Mouse (Mus musculus) testis, postnatal 10 days (tissue): ENCODE results near the gene Sh2d3c.

Experiments used
- DNase-seq: peaks from one replicate; pipeline ENCODE4 v3.0.0; 2021; ENCODE audit warnings: low spot score

The Sh2d3c gene

GRCm38 (mm10) chr2:32757056-32757845 is 36.4 kb downstream of the Sh2d3c start, which contains the start of gene Tor2a:
Gene Tor2a (plus strand): TSS chr2:32757234.
- DNase-seq = peak; percentile 98

- DNase-seq = no peak
Observed at GRCm38 (mm10) chr2:32758503-32758902, 37.6 kb downstream of the Sh2d3c start.

- DNase-seq = no peak
Observed at GRCm38 (mm10) chr2:32759001-32759400, 38.1 kb downstream of the Sh2d3c start.

GRCm38 (mm10) chr2:32761361-32761760 is 40.5 kb downstream of the Sh2d3c start:
- no peak for DNase-seq

GRCm38 (mm10) chr2:32761859-32762258 is 41.0 kb downstream of the Sh2d3c start:
- no peak for DNase-seq

GRCm38 (mm10) chr2:32763353-32763752 is 42.5 kb downstream of the Sh2d3c start:
- DNase-seq = no peak

GRCm38 (mm10) chr2:32767241-32767640 is 46.4 kb downstream of the Sh2d3c start:
- DNase-seq = no peak

GRCm38 (mm10) chr2:32768661-32769285 is 47.9 kb downstream of the Sh2d3c start:
- DNase-seq = peak; percentile 81

GRCm38 (mm10) chr2:32769327-32770085 is 48.7 kb downstream of the Sh2d3c start:
- no peak for DNase-seq

GRCm38 (mm10) chr2:32771886-32772285 is 51.0 kb downstream of the Sh2d3c start:
- DNase-seq = no peak

GRCm38 (mm10) chr2:32772626-32773279 is 51.9 kb downstream of the Sh2d3c start:
- no peak for DNase-seq

GRCm38 (mm10) chr2:32775359-32776074 is 54.7 kb downstream of the Sh2d3c start, which contains the start of the genes Ttc16 and Ptrh1:
Gene Ttc16 (minus strand): TSS chr2:32775633.
Gene Ptrh1 (plus strand): TSS chr2:32775786.
- DNase-seq = peak; percentile 98

GRCm38 (mm10) chr2:32776192-32776591 is 55.3 kb downstream of the Sh2d3c start:
- no peak for DNase-seq

- DNase-seq = no peak
Observed at GRCm38 (mm10) chr2:32778081-32778480, 57.2 kb downstream of the Sh2d3c start.

GRCm38 (mm10) chr2:32779131-32779530 is 58.3 kb downstream of the Sh2d3c start:
- DNase-seq = peak; percentile 85

GRCm38 (mm10) chr2:32779714-32780113 is 58.9 kb downstream of the Sh2d3c start:
- DNase-seq = no peak

- DNase-seq = no peak
Observed at GRCm38 (mm10) chr2:32781710-32782109, 60.9 kb downstream of the Sh2d3c start.

GRCm38 (mm10) chr2:32784048-32784681 is 63.3 kb downstream of the Sh2d3c start, which contains the start of gene Cfap157:
Gene Cfap157 (minus strand): TSS chr2:32784428.
- no peak for DNase-seq

- DNase-seq = no peak
Observed at GRCm38 (mm10) chr2:32787176-32787575, 66.3 kb downstream of the Sh2d3c start.

- no peak for DNase-seq
Observed at GRCm38 (mm10) chr2:32788581-32788980, 67.7 kb downstream of the Sh2d3c start.

GRCm38 (mm10) chr2:32791297-32791696 is 70.4 kb downstream of the Sh2d3c start:
- DNase-seq = no peak
